Mouse (Mus musculus) brain, embryonic 14.5 days (tissue): ENCODE measurements around the gene Xaf1. TPM values are rescaled to one million over a fixed set of nuclear protein-coding genes. Genes with fewer than 3 reads are reported as not detected.

Experiments
- DNase-seq: peaks from one replicate; pipeline ENCODE4 v3.0.0-alpha.2; 2011; ENCODE audit warnings: low read depth
- CTCF ChIP-seq: fragments of 200-500 bp; IDR thresholded peaks from 2 replicates; pipeline ENCODE4 v1.5.1; 2012; ENCODE audit warnings: inconsistent platforms, mild to moderate bottlenecking, moderate library complexity, borderline replicate concordance; ENCODE audit not compliant: insufficient read depth, insufficient read length; ENCODE audit errors: extremely low read depth
- POLR2A ChIP-seq: fragments of 200-500 bp; IDR thresholded peaks from 2 replicates; pipeline ENCODE4 v1.6.1; 2012; ENCODE audit warnings: mild to moderate bottlenecking, inconsistent platforms, borderline replicate concordance; ENCODE audit not compliant: poor library complexity, insufficient read depth, insufficient read length, severe bottlenecking; ENCODE audit errors: extremely low read depth
- polyA plus RNA-seq: library from polyadenylated mRNA; depleted of rRNA; stranded (reverse); fragments of >200 nt; gene quantifications from 2 replicates; pipeline ENCODE4 v1.2.3, GENCODE M21; 2012

Gene Xaf1
- polyA plus RNA-seq, 1 experiment, result 1.4 TPM

DNA sequence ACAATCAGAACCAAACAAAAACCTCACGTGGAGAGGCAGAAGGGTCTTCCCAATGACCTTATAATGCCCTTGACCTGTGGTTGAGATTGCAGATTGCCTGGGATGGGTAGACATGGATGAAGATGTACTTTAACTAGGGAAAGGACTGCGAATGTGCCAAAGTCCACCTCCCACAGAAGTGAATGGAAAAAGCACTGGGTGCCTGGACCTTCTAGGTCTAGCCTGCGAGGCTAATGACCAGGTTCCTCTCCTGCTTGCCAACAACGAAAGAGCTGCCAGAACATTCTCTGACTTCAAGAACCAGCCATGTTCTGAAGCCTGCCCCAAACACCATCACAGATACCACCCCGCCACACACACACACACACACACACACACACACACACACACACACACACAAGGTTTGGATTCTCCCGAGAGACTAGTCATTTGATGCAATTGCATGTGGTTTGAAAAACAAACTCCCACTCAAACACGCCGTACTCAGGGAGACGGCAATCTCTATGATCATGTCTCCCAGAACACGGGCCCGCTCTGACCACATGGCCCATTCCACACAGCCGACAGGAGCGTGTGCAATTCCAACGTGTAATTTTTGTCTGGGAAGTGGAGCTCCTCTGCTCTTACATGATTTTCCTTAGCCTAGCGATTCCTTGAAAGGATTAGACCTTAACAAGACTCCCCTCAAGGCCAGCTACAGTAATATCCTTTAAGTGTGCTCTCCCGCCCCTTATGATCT is 17.8 kb upstream of the Xaf1 start:
- no peak for DNase-seq
- no peak for TF ChIP-seq CTCF
- TF ChIP-seq POLR2A, result no peak

DNA sequence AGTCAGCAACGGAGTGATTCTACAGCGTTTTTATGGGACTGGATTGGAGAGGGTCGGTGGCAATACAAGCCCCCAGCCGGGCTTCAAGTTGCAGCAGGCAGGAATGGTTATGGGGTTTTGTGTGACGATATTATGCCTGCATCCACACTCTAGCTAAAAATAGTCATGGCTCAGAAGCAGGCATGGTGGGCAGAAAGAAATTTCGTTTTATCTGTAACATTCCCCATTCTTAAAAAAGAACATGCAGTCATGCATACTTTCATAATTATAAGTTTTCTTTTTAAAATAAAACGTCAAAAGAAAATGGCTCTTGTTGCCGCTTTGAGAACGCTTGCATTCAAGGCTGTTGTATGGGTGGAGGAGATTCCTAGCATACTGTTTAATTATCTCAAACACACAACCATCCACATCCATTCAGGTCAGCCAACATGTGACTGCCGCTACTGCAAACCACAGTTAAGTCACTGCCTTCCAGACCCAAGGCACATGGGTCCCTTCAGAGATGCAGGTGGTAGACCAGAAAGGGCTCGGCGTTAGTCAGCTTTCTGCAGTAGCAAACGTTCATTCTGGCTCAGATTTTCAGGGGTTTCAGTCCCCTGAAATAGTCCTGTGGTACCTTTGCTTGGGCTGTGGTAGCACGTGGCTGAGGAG is 16.8 kb upstream of the Xaf1 start:
- TF ChIP-seq POLR2A (no peak), CTCF (no peak)
- DNase-seq, result no peak

DNA sequence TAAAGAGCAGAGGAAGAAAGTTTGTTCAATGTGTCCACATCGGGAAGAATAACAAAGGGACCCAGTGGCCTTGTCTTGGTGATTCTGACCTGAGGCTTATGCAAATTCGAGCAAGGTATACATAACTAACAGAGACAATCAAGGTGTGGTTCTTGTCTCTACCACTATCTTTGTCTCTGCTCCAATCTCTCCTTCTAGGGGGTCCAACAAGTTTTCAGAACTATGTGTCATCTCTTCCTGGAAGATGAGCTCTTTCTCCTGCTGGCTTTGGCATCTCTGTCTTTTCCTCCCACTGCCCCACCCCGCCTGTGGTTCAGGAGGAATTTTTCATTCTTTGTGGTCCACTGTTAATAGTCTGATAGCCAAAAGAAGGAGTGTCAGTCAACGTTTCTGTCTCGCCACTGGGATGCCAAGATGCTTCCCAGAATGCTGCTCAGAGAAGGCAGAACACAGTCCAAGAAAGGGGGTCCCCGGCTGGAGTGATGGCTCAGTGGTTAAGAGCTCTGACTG is 15.4 kb upstream of the Xaf1 start:
- TF ChIP-seq POLR2A, result no peak
- no peak for TF ChIP-seq CTCF

DNA sequence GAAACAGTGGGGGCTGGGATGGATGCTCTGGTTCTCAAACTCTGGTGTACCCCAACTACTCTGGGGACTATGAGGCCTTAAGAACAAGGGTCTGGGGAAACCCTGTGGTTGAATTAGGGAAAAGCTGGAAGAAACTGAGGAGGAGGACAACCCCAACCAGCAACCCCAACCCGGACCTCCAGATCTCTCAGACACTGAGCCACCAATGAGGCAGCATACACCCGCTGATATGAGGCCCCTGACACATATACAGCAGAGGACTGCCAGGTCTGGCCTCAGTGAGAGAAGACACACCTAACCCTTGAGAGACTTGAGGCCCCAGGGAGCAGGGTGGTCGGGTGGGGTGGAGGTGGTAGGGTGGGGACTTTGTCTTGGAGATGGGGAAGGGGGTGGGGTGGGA is 14.8 kb upstream of the Xaf1 start:
- TF ChIP-seq POLR2A (no peak), CTCF (no peak)
- DNase-seq, result no peak

More for the DNA sequence above, 15.4 kb upstream of the Xaf1 start:
- DNase-seq, result no peak

DNA sequence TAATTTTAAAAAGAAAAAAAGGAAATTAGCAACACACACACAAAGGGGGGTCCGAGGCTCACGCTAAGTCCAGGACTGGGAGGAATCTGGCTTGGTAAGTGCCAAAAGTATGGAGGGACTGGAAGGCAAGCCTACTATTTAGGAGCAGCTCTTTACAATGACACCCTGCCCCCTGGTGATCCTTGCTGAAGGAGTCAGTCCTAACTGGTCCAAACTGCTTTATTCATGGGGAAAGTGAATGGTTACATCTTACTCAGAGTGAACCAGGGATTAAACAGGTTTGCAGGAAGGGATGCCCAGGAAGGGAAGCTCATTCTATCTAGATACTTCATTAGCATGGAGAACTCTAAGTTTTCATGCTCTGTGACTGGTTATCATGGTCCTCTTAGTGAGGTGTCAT is 14.3 kb upstream of the Xaf1 start:
- no peak for DNase-seq
- TF ChIP-seq CTCF (no peak), POLR2A (no peak)

DNA sequence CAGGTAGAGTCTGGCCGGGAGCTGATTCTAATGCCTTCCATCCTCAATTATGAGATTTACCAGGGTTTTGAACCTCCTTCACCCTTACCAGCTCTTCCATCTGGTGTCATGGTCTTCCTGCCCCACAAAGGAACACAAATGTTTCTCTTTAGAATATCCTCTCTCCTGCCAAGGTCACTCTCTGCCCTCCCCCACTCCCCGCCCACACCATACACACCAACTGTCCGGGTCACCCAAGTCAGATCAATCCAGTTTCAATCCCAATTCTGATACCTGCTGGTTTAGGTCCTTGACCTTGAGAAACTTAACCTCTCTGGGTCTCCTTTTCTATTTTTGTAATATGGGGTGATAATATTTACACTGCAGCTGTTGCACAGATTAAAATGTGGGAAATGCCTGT is 13.9 kb upstream of the Xaf1 start:
- no peak for DNase-seq
- TF ChIP-seq CTCF, result no peak
- TF ChIP-seq POLR2A, result no peak

DNA sequence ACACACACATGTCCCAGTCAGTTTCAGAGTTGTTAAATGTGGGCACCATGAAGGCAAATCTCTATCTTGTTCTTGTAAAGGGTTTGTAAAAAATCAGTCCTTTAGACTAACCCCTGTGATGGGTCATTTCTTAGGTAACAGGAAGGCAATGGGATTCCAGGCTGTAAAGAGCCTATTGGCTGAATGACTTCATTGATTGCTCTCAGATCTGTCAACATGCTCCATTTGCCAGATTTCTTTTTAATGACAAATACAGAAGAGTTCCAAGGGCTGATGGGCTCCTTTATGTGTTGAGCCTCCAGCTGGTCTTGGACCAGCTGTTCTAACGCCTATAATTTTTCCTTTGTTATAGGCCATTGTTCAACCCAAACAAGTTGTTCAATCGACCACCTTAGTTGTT is 8.3 kb upstream of the Xaf1 start:
- TF ChIP-seq CTCF (no peak), POLR2A (no peak)
- no peak for DNase-seq

DNA sequence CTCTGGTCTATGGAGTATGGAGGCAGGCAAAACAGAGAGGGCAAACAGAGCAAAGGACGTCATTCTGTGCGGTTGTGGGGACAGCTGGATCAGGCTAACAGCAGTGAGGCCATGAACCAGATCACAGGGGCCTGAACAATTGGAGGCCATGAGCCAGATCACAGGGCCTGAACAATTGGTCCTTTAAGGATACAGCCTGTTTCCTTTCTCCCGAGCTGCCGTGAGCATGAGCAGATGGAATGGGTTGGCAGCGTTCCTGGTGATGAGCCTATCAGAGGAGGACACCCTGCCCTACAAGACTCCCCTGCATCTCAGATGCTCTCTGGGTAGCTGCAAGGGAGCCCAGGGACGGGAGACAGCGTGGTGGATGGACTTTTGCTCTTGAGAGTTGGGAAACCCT is 801 bp downstream of the Xaf1 start:
- DNase-seq, result peak; percentile 5
- no peak for TF ChIP-seq POLR2A
- no peak for TF ChIP-seq CTCF

DNA sequence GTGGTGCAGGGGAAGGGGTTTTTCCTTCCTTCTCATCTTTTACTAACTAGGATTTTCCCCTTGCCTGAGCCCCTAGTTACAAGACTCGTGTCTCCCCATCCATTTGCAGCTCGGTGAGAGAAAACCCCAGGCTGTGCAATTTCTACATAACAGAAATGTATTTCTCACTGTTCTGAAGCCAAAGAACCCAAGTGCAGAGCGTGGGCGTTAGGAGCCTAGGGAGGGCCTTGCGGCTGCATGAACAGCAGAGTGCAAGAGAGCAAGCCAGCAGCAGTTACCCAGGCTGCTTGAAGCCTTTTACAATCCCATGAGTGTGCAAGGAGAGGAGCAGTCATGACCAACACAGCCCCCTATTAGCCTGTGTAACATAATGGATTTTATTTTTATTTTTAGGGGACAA is 6.0 kb downstream of the Xaf1 start:
- TF ChIP-seq CTCF, result no peak
- no peak for TF ChIP-seq POLR2A
- DNase-seq, result no peak

DNA sequence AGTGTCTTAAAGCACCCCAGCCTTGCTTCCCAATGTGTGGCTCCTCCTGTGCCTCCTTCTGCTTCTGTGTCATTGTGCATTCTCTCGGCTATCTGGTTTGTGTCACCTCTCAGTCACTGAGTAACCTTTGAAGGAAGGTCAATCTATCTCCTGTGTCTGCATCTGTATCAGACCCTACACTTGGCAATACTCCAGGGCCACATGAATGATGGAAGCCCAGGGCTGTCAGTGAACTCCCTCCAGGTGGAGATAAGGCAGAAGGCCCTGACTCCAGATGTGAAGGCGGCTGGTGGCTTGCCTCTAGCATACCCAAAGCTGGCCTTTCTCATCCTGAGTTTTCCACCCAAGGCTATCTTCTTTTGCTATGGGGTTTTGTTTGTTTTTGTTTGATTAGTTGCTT is 7.6 kb downstream of the Xaf1 start:
- no peak for TF ChIP-seq CTCF
- DNase-seq, result no peak

DNA sequence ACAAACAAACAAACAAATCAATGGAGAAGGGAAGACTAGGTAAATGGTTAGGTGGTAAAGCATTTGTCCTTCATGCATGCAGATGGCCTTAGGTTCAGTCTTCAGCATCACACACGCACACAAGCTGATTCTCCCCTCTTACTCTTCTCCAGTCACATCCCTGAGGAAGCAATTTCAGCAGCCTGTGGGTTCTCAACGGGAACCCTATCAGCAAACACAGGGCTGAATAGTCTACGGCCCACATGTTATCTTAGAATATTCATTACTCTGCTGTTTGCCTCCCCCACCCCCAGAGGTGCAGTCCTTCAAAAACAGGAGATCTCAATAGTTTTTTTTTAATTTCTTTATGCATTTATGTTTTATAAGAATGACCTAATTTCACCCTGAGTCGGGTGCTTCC is 9.1 kb downstream of the Xaf1 start:
- DNase-seq, result no peak
- TF ChIP-seq CTCF (no peak), POLR2A (no peak)

DNA sequence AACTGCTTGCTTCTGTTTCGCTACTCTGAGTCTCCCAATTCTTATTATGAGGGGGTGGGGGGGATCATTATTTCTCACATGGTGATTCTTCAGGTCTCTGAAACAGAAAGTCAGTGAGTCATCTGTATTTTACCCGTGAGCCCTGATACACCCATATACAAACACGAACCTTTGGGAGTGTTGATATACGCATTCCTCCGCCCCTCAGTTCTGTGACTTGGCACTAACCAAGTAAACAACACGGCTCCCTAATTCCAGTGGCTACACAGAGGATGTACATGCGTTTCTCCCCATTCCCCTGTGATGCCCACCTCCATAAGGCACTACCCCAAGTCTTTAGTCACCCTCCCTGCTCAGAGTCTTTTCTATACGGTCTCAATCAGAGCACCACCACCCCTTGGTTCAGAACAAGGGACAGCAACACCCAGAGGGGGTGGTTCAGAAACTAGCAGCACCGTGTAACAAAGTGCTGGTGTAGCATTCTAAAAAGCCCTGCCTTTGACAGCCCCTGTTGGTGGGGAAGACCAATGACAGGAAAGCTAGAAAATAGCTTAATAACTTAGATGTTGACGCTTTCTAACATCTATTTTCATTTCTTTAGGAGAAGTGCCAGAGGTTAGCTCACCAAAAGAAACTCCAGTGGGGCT is 10.0 kb downstream of the Xaf1 start:
- TF ChIP-seq POLR2A (no peak), CTCF (no peak)

More for the DNA sequence above, 10.0 kb downstream of the Xaf1 start:
- DNase-seq, result no peak
